Mouse (Mus musculus) frontal cortex, adult 2 months (tissue): ENCODE data around the gene Daam2. TPM values are rescaled to one million over a fixed set of nuclear protein-coding genes. Genes with fewer than 3 reads are reported as not detected.

Source experiments
- DNase-seq, 2 experiments: peaks; one replicate each; pipeline ENCODE4 v3.0.0; 2022; ENCODE audit warnings: low spot score in 1 of 2; ENCODE audit errors: extremely low spot score in 1 of 2
- polyA plus RNA-seq: library from polyadenylated mRNA; depleted of rRNA; stranded (reverse); fragments of >200 nt; gene quantifications from 2 replicates; pipeline ENCODE4 v1.2.3, GENCODE M21; 2012; rRNA removed

The Daam2 gene
- polyA plus RNA-seq = 30.8 and 34.5 TPM in 2 replicates

- DNase-seq = peak; percentile 7 to 79
Observed at GRCm38 (mm10) chr17:49563830-49564470, at the start of gene Daam2. Daam2 (minus strand) TSS chr17:49564343.

GRCm38 (mm10) chr17:49610296-49610695 is 46.2 kb upstream of the Daam2 start:
- DNase-seq = no peak

GRCm38 (mm10) chr17:49607351-49608027 is 43.3 kb upstream of the Daam2 start:
- DNase-seq = no peak

- DNase-seq = no peak
Observed at GRCm38 (mm10) chr17:49605397-49605796, 41.3 kb upstream of the Daam2 start.

- DNase-seq = peak in 1 of 2 experiments; percentile 19
Observed at GRCm38 (mm10) chr17:49590051-49590450, 25.9 kb upstream of the Daam2 start.

GRCm38 (mm10) chr17:49582471-49582870 is 18.3 kb upstream of the Daam2 start:
- DNase-seq = no peak

- no peak for DNase-seq
Observed at GRCm38 (mm10) chr17:49577321-49577720, 13.2 kb upstream of the Daam2 start.

- no peak for DNase-seq
Observed at GRCm38 (mm10) chr17:49568717-49569116, 4.6 kb upstream of the Daam2 start.

GRCm38 (mm10) chr17:49564489-49564888 is 346 bp upstream of the Daam2 start:
- DNase-seq = no peak

- no peak for DNase-seq
Observed at GRCm38 (mm10) chr17:49563416-49563780, 745 bp downstream of the Daam2 start.

- DNase-seq = no peak
Observed at GRCm38 (mm10) chr17:49562701-49563415, 1.3 kb downstream of the Daam2 start.

GRCm38 (mm10) chr17:49561985-49562384 is 2.2 kb downstream of the Daam2 start:
- no peak for DNase-seq

- no peak for DNase-seq
Observed at GRCm38 (mm10) chr17:49559786-49560289, 4.3 kb downstream of the Daam2 start.

- no peak for DNase-seq
Observed at GRCm38 (mm10) chr17:49556169-49556568, 8.0 kb downstream of the Daam2 start.

GRCm38 (mm10) chr17:49551991-49552390 is 12.2 kb downstream of the Daam2 start:
- no peak for DNase-seq

GRCm38 (mm10) chr17:49551465-49551864 is 12.7 kb downstream of the Daam2 start:
- no peak for DNase-seq

GRCm38 (mm10) chr17:49545997-49546396 is 18.1 kb downstream of the Daam2 start:
- DNase-seq = peak in 1 of 2 experiments; percentile 23

GRCm38 (mm10) chr17:49545424-49545823 is 18.7 kb downstream of the Daam2 start:
- no peak for DNase-seq

- no peak for DNase-seq
Observed at GRCm38 (mm10) chr17:49544561-49544960, 19.6 kb downstream of the Daam2 start.

GRCm38 (mm10) chr17:49540706-49541105 is 23.4 kb downstream of the Daam2 start:
- no peak for DNase-seq

GRCm38 (mm10) chr17:49539204-49539603 is 24.9 kb downstream of the Daam2 start:
- peak; percentile 63 to 74 for DNase-seq
